Mouse (Mus musculus) testis, postnatal 14 days (tissue): ENCODE data around the gene Atxn1.

Source experiments
- DNase-seq: peaks from one replicate; pipeline ENCODE4 v3.0.0; 2021; ENCODE audit warnings: low spot score

The Atxn1 gene

DNA sequence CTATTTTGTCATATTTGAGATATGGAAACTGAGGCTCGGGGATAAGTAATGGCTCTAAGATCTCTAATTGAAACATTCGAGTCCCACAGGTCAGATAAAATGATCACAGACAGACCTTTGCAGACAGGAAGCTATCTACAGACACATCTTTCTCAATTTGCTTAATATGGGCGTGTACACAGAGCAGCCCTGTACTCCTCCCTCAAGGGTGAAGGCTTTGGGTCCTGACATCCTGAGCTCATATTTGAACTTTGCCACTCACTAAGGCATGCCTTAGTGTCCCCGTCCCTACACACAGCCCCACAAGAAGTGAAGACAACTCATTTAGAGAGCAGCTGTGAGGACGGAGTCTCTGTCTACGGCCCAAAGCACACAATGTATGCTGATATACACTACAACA lies 70.6 kb downstream of the Atxn1 start:
- no peak for DNase-seq

DNA sequence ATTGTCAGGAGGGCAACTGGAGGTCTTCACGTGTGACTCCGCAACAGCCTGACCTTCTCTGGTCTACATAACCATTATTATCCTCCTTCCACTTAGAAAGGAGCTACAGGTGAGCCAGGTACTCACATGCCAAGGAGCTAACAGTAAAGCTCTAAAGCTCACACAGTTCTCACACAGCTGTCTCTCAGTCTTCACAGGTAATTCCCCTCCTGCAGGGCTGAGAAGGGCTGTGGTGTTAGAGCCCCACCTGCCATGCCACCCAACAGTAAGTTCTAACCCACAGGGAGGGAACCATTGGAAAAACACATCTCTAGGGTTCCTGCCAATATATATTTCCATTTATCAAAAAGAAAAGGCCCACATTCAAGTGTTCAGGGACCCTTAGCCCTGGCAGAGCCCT lies 73.7 kb downstream of the Atxn1 start:
- DNase-seq: no peak

DNA sequence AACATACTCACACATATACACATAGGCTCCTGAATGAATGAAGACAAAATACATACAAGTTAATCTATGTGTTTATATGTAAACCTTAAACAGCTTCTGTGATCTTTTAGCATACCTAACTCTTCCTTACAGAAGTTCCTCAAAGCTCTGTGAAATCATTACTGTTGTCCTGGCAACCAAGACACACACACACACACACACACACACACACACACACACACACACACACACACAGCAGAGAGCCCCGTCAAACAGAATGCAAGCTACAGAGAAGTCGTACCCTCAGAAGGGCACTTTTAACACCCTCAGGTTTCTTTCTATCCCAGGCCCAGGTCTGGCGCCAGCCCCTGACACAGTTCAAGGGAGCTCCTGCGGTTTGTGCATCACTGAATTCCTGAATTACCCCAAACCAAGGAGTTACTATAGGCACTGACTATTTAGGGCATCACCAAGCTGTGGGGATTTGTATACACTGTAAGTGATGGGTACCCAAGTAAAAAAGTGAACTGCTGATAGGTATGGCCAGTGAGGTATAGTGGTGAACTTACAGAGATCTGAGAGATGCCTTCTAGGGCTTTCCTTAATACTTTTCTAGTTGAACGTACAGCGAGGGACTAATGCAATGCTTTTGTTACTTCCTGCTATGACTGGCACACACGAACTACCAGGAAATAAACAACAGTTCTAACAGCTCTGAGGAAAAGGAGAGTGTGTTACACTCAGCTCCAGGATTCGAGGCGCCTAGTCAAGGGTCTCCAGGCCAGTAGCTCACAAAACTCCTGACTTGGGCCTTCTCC lies 75.7 kb downstream of the Atxn1 start:
- DNase-seq: no peak

DNA sequence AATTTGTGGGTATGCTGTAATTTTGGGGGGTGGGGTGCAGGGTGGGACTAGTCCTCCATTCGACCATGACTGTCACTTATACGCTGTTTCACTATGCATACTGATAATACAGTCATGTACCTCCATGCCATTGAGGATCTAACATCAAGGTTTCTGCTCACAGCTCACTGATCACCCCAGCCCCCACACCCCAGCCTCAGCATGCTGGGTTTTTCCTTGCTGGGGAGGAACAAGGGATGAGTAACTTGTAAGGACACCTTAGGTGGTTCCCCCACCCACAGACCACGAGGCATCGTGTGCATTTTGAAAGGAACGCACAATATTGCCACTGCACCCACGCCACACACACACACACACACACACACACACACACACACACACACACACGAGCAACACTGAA lies 79.9 kb downstream of the Atxn1 start:
- DNase-seq: no peak

DNA sequence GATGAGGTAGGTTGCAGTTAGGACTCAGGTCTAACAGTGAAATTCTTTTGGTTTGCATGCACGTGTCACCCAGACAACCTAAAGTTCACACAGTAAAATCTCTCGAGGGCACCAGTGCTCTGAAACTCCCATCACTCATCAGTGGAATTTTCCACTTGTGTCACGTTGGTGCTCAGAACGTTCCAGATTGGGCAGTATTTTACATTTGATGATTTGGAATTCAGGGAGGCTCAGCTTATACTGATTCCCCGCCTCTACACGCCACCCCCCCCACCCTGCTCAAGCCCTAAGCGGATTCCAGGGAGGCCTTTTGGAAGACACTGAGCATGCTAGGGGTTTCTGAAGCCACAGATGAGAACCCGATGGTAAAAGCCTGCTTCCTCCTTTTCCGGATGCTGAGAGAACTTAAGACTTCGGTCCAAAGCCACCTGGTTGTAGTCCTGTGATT lies 81.0 kb downstream of the Atxn1 start:
- no peak for DNase-seq

DNA sequence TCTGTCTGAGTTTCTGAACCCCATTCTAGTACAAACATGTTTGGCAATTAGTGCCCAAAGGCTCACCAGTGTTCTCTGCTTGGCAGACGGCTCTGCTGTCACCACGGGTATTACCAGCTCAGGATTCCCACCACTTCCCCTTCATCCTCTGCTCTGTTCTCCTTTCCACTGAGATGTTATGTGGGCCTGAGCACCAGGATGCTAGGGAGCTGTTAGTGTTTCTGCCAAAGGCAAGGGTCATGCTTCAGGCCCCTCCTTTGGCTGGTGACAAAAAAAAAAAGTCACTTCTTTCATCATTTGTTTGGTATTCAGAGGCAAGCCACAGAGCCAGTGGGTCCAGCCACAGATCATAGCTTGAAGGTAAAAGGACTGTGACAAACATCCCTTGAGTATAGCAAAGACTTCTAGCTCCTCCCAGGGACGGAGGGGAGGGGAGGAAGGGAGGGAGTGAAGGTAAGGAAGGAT lies 81.8 kb downstream of the Atxn1 start:
- no peak for DNase-seq

DNA sequence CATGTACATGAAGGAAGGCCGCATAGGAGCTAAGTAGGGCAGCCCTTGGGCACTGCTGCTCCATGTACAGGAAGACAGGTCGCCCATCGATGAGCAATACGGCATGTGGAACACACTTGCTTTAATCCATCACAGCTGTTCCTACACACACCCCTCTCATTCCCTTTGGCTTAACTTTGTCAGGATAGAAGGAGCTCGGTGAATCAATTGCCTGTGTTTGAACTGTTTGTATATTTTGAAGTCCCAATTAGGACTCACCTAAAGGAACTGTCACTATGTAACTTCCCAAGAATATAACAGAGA lies 84.3 kb downstream of the Atxn1 start:
- no peak for DNase-seq

DNA sequence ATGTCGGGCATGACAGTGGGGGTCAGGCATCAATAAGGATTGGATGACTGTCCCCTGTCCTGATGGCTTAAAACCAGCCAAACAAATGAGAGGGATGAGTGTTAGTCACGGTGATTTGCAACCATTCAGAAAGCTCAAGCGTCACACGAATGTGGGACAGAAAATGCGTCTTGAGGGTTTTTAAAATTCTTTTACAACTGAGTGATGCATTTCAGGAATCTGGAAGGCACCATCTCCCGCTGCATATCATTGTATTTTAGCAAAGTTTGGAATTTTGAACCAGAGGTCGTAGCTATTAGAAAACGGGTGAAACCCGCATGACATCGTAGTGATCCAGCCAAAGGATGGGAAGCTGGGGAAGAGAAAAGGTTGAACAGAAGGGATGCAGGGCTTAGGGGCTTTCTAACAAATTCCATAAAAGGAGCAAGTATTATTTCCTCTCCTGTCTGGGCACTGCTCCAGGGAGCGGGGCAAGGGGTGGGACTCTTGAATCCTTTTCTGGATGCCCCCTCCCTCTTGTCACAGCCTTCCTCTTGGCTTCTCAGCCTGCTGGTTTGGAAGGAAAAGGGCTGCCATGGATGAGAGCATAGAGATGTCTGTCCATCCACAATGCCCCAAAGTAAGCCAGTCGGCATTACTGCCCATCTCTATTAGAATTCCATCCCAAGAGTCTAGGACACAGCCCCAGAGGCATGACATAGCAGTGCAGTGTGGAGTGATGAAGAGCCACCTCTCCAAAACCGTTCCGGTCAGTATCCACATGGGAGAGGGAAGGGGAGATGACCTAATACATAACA lies 84.9 kb downstream of the Atxn1 start:
- DNase-seq: no peak

DNA sequence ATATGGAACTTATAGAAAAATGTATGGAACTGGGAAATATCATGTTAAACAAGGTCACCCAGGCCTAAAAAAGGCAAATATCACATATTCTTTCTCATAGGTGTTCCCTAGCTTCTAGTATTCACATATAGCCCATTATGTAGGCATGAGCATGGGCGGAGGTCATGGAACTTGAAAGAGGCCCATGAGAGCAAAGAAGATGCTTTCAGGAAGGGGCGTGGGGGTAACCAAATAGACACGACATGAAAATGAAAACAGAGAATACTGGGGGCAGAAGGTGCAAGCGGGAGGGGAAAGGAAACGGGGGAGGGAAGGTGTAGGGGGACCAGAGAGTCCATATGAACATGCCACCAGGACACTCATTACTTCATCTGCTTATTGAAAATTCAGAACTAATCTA lies 87.9 kb downstream of the Atxn1 start:
- DNase-seq: no peak

DNA sequence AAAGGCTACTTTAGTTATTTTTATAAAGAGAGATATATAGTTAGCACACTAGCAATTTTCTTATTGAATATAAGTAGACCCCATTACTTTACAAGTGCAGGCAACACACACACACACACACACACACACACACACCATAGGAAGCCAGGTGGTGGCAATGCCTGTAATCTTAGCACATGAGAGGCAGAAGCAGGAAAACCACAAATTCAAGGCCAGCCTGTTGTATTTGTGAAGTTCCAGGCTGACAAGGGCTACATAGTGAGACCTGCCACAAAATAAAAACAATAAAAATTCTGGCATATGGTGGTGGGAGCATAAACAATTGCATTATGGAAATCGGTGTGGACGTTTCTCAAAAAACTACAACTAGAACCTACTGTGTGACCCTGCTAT lies 88.4 kb downstream of the Atxn1 start:
- no peak for DNase-seq

DNA sequence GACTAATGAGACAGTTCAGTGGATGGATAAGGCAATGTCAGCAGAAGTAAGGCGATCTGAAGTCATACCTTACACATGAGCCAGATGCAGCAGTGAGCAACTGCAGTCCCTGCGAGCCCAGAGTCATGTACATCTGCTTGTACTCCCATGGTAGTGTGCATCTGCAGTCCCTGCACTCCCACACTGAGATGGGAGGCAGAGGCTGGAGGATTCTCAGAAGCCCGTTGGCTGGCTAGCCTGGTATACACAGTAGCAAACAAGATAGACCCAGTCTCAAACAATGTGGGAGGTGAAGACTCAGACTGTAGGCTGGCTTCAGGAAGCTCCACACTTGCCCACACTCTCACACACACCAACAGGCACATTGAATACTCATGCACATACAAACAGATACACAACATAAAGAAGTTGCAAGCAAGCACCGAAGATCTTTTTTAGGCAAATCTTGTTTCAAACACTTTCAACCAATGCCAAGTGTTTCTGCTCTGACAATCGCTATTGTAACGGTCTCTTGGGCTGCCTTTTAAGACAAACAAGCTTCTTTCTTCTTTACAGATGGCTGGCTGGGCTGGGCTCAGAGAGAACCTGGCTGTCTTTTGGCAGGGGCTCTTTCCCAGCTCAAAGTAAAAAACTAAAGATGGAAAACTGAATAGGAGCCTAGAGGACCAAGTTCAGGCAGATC lies 89.0 kb downstream of the Atxn1 start:
- DNase-seq: peak; percentile 29

DNA sequence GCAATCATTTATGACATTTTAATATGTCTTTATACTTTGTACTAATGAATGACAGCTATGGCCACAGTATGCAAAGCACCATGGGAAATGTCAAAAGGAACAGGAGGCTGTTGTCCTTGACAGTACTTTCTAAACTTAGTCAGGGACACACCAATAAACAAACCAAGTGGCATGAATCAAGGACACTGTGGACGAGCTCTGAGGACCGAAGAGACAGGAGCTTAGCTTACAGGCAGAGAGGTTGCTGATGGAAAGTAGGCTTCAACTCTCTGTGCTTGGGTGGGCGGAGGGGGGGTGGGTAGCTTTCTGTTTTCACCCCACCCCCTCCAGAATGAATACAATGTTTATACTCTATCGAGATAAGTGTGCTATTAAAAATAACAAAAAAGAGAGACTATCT lies 90.6 kb downstream of the Atxn1 start:
- DNase-seq: no peak

DNA sequence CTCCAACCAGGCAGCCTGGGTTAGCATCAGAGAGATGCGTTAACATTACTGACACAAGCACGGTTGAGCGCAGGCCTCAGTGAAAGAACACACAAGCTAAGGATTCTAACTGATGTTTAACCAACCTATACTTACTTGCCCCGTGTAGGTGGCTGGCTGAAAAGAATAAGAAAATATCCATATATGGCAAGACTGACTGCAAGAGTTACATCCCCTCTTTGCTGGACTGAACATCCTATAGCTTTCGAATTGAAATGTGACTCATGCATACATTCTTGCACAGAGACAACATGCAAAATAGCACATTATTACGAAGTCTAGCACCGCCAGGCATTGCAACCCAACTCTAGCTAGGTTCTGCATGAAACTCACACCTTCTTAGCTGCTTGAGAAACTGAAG lies 91.8 kb downstream of the Atxn1 start:
- DNase-seq: no peak

DNA sequence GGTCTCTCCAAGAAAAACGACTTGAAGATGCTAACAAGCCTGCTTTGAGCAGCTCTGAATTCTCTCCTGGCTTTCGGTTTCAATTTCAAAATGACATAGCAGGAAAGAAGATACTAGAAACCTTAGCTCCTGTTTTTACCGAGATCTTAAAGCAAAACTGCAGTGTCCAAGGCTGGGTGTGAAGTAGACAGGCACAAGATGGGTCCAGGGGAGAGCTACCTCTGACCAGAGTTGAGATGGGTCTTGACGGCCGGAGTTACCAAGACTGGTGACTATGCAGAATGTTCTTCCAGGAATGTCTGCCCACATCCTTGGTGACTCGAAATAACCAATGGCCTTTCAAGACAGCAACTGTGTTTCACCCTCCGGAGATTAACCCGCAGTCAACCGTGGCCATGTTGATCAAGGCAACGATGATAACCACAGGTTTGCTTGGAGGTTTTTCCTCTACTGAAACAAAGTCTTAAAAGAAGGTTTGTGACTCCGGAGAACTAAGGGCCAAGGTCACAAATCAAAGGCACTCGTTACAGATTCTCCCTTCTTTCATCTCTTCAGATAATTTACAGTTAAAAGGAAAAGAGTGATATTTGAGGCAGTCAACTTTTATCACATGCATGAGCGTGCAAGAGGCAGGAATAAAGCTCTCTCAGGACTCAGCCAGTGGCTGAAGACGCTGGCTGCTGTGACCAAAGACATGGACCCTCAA lies 92.6 kb downstream of the Atxn1 start:
- peak; percentile 17 for DNase-seq

DNA sequence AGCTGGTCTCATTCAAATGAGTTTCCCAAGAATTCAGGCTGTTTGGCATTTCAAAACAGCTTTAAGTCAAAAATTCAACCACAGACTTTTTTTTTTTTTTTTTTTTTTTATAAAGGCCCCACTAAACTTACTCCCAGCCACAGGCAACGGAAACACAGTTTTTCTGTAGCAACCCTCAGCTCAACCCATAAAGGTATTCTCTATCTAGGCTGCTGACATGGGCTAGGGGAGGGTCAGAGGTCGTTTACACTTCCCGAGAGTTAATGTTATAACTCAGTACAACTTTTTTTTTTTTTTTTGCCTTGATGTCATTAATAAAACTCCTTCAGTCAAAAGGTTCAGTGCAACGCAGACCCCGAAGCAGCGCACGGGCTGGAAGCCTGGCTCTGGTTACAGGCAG lies 93.3 kb downstream of the Atxn1 start:
- no peak for DNase-seq

DNA sequence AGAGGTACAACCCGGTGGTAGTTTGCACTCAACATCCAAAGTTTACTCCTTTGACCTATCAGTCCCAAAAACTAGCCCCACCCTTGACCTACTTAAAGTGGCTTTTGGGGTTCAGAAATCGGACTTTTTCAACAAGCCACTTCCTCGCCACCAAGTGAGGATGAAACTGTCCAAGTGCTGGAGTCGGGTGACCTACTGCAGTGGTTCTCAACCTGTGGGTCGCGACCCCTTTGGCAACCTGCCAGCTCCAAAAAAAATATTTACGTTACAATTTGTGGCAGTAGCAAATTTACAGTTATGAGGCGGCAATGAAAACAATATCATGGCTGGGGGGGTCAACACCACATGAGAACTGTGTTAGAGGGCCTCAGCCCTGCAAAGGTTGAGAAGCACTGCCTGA lies 95.9 kb downstream of the Atxn1 start:
- DNase-seq: no peak

DNA sequence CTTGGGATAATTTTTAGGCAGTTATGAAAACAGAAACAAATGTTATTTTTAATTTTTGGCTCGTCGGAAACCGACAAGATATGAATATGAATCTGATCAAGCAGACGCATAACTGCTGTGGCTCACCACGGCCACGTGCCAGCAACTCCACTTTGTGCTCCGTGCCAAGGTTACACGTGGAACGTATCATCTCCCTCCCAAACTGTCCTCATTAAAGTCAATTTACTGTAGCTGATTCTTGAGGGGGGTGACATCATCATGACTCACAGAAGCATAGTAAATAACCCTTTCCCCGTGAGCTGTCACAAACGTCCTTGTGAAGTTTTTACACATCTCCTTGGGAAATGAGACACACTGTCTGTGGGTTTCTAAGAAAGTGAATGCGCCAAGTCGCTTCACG lies 97.5 kb downstream of the Atxn1 start:
- peak; percentile 19 for DNase-seq

DNA sequence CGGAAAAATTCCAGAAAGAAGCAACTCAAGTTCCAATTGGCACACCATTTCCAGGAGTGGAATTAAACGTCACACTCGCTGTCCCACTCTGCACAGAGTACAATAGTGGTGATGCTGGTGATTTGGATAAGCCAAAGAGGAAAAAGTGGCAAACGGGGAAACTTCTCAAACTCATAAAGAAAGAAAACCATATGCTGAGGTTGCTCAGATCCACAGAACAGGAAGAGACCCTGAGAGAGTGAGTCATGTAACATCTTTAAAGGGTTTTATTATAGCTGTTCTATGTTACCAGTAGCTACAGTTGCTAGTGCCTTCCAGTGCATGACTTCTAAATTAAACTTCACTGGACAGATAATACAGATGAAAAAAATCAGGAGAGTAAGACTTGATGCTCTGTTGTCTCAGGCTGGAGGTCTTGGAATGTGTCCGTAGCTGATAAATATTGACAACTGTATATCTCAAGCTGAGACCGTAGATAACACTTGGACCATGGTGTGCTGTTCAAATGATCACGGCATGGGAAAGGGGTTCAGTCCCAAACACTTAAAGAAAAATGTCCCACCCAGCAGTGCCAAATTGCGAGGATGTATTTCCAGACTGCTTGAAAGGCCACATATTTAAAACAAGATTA lies 98.1 kb downstream of the Atxn1 start:
- DNase-seq: no peak

DNA sequence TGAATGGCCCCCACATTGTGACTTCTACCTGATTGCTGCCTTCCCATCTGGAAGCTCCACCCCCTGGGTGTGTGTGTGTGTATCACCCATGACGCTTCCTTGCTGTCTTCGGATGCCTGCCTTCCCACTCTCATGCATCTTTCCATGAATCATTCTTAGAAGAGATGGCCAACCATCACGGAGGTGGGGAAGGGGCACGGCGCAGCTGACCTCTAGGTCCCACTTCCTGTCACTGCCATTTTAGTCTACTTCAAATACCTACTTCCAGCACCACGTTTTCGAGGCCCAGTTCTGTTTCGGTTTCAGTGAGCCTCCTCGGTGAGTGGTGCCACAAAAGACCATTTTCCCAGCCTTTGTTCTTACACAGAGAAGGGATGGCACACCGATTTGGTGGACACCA lies 99.2 kb downstream of the Atxn1 start:
- no peak for DNase-seq

DNA sequence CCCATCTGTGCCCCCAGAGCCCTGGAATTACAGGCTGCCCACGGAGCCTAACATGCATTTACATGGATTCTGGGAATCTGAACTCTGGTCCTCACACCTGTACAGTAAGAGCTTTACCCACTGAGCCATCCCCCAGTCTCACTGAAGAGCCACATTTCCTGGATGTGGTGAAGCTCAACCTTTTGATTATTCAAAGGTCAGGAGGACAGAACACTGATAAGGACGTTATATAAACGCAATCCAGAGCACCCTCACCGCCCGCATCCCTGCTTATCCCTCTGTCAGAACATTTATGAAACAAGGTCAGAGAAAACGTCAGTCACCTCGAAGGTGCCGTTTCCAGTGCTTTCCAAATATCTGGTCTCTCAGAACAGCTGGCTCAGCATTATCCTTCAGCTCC lies 101.0 kb downstream of the Atxn1 start:
- no peak for DNase-seq

DNA sequence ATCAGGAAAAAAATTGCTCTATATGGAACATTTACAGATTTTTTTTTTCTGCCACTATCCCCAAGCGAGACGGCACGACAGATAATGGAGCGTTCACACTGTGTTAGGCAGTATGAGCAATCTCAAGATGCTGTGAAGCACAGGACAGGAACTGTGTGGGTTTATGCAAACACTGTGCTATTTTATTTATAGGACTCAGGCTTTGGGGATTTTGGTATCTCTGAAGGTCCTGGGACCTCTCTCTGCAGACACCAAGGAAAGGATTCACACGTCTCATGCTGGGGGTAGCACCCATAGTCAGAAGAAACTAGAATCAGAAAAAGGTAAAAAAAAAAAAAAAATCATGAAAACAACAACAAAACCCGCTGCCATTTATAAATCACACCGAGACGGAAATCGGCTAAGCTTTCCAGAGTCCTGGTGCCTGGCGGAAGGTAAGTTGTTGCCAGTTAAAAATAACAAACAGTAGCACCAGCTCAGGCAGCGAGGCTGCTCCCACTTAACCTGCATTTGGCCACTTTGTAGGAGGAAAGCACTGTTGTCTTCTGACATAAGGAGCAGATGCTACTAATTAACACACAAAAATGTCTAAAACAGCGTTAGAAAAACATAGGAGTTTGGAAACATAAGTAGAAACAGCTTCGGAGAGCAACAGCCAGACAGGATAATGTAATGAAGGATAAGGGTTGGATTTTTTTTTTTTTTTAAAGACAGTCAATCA lies 102.8 kb downstream of the Atxn1 start:
- DNase-seq: no peak
